Mouse (Mus musculus) adrenal gland, postnatal 36 days (tissue): ENCODE measurements around the gene Prkce. TPM values are rescaled to one million over a fixed set of nuclear protein-coding genes. Genes with fewer than 3 reads are reported as not detected.

ENCODE experiments used
- DNase-seq, 2 experiments: peaks; one replicate each; pipeline ENCODE4 v3.0.0; 2021; ENCODE audit warnings: mixed read lengths in 1 of 2
- total RNA-seq, 2 experiments: library from RNA; stranded (reverse); gene quantifications; 2 replicates each; pipeline ENCODE4 v1.2.3; 2021

Prkce gene
- total RNA-seq, 2 experiments from 2014 or later: 18.1 to 21.1 TPM

GRCm38 (mm10) chr17:86705236-86705635, 537.7 kb downstream of the Prkce start:
- DNase-seq: no peak

GRCm38 (mm10) chr17:86706467-86706866, 538.9 kb downstream of the Prkce start:
- no peak for DNase-seq

Other genes with a start within 250 kb of the Prkce start
- gene Srbd1, start 22.6 kb upstream of the Prkce start, total RNA-seq: 10 to 100 TPM; 18.8 to 20.6 TPM